Mouse (Mus musculus) granulocyte monocyte progenitor cell, adult 5-6 weeks (primary cell): ENCODE data around the gene Pigyl. TPM values are rescaled to one million over a fixed set of nuclear protein-coding genes. Genes with fewer than 3 reads are reported as not detected.

Experiments
- ATAC-seq: replicated peaks from 2 replicates; pipeline ENCODE4 v1.8.0; 2016; ENCODE audit warnings: mild to moderate bottlenecking, moderate TSS enrichment, inconsistent platforms; ENCODE audit not compliant: poor library complexity, severe bottlenecking
- total RNA-seq, 2 experiments: library from RNA; stranded (forward) in 1 of 2; stranded (reverse) in 1 of 2; fragments of 200-712, 200-1000 nt in 1 of 2; fragments of >200 nt in 1 of 2; fragmentation: Nextera tagmentation in 1 of 2; gene quantifications; 2 replicates each; pipeline ENCODE4 v1.2.3; 2014 to 2017

The Pigyl gene
- 17.3 and 28.7 TPM in 2 replicates for total RNA-seq (2014; fragmentation: Nextera tagmentation)
- total RNA-seq (2017): 26.6 and 29.3 TPM in 2 replicates

DNA sequence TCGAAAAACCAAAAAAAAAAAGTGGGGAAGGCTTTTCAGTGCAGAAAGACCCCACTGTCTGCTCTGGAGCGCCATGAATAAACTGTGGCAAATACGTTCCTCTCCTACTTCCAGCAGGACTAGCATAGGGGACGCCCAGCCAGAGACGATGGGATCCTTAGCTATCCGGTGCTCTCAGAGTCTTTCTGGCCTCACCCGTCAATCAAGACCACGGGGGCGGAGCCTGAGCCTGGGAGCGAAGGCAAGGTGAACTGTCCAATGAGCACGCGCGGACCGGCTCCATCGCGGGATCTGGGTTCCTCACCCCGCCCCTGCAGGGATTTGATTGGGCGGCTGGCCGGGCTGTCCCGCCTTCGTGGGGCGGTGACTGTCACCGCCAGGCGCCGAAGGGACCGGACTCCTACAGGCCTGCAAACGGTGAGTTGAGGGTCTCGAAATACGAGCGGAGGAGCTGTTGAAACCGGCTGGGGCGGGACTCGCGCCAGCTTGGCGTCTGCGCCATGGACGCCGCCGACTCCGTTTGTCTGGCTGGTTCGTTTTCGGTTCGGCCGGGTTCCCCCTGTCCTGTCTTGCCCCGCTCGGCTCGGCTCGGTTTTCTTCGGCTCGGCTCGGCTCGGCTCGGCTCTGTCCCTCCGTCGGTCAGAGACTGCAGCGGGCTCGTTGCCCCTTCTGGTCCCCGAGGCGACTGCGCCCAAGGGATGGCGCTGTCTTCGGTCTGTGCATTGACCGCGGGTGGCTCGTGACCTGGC, at the start of gene Pigyl:
Gene Pigyl (plus strand): TSS at position 350 of the 749 bp plus-strand sequence.
- ATAC-seq: peak; percentile 97

DNA sequence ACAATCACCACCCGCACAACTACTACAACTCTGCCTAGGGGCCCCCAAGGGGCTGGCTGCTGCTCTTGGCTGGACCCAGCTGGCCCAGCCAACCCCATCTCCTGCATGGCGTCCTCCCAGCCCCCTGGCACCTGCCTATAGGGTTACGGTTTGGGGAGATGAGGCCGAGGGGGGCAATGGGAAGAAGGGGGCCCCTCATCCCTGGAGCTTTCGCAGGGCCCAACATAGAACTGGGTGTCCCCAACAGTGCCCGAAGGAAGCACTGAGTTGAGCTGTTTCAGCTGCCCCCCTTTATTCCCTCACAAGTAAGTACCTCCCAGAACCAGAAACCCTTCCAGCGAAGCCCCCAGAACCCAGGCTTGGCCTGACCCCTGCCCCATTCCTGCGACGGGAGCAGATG, 48.5 kb upstream of the Pigyl start:
- ATAC-seq: no peak

DNA sequence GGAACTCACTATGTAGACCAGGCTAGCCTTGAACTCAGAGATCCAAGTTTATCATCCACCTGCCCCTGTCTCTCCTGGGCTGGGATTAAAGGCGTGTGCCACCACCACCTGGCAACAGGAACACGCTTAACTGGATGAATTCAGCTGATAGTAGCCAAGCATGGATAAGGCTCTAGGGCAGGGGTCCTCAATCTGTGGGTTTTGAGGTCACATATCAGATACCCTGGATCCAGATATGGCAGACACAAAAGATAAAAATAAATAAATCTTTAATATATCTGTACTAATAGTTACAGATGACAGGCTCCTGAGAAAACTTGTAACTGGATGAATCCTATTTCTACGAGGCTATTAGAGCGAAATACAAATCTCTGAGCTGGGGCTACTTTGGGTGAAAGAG, 41.0 kb upstream of the Pigyl start:
- no peak for ATAC-seq

DNA sequence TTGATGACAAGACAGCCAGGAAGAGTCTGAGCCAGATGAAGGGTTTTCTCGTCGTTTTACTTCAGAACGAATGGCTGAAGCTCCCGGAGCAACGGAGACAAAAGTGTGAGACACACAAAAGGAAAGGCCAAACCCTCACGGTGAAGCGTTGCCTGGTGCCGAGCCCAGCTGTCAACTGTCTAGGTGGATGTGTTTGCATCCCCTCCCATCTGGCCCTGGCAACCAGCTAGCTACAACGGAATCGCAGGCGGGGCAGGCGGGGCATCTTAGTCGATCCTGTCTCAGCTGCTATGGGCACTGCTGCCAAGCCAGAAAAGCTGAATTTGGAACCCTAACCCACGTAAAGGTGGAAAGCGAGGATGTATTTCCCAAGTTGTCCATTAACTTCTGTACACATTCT, 40.6 kb upstream of the Pigyl start:
- no peak for ATAC-seq

- peak; percentile 86 for ATAC-seq
Observed at GRCm38 (mm10) chr9:22116740-22117426, 39.8 kb upstream of the Pigyl start, which contains the start of gene Elof1. Gene Elof1 (minus strand): TSS chr9:22117172.

GRCm38 (mm10) chr9:22117754-22118456, 38.7 kb upstream of the Pigyl start:
- ATAC-seq: peak; percentile 35

- peak; percentile 36 for ATAC-seq
Observed at GRCm38 (mm10) chr9:22119543-22119942, 37.1 kb upstream of the Pigyl start.

GRCm38 (mm10) chr9:22121545-22121944, 35.1 kb upstream of the Pigyl start:
- no peak for ATAC-seq

DNA sequence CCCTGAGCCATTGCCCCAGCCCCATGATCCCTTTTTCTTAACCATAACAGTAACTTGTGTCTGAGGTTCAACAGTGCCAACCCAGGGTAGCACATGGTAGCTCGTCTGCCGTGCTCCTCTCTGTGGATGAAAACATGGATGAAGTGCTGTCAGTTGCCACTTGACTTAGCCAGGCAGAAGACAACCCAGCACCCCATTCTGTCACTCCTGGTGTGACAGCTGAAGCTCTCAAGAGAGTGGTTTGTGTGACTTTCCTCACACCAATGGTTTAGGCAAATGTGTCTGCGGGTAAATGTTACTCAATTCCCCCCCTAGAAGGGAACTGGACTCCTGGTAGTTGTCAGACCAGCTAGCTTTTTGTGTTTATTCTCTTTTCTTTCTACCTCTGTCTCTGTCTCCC, 34.6 kb upstream of the Pigyl start:
- ATAC-seq: peak; percentile 62

GRCm38 (mm10) chr9:22123069-22123609, 33.5 kb upstream of the Pigyl start:
- no peak; the same call in 1 of the 2 replicates for ATAC-seq

DNA sequence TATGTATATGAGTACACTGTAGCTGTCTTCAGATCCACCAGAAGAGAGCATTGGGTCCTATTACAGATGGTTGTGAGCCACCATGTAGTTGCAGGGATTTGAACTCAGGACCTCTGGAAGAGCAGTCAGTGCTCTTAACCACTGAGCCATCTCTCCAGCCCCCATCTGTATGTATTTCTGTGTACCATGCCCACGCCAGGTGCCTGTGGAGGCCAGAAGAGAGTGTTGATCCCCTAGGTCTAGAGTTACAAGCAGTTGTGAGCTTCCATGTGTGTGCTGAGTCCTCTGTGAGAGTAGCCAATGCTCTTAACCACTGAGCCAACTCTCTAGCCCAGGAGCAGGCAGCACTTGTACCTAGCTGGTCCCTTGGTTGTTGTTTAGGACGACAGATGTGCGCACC, 32.5 kb upstream of the Pigyl start:
- ATAC-seq: no peak

DNA sequence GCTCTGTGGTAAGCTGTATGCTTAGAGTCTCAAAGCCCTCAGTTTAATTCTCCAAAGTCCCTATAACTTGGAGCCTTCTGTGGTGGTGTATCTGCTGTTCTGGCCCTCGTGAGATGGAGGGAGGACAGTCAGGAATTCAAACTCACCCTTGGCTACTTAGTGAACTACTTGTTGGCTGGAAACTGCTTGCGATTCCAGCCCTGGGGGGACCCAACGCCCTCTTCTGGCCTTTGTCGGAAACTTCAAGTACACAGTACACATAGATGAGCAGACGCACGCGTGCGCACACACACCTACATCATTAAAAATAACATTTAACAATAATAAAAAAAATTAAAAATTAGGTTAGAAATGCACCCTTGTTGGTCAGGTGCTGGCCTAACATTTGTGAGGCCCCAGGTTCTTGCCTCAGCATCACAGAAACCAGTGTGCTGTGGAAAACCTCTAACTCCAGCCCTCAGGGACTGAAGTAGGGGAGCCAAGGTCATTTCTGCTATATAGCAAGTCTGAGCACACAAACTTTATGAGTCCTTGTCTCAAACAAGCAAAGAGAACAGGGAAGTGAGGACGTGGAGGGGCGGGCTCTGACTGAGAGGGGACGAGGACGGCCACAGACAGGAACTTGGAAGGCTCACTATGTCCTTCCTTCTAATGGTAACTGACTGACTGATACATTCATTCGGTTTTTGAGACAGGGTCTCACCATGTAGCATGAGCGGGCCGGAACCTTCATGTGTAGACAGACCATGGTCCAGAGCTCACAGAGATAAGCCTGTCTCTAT, 31.2 kb upstream of the Pigyl start:
- ATAC-seq: peak; percentile 65

- peak; percentile 81 for ATAC-seq
Observed at GRCm38 (mm10) chr9:22131226-22131981, 25.2 kb upstream of the Pigyl start.

- ATAC-seq: no peak
Observed at GRCm38 (mm10) chr9:22132220-22132619, 24.4 kb upstream of the Pigyl start.

DNA sequence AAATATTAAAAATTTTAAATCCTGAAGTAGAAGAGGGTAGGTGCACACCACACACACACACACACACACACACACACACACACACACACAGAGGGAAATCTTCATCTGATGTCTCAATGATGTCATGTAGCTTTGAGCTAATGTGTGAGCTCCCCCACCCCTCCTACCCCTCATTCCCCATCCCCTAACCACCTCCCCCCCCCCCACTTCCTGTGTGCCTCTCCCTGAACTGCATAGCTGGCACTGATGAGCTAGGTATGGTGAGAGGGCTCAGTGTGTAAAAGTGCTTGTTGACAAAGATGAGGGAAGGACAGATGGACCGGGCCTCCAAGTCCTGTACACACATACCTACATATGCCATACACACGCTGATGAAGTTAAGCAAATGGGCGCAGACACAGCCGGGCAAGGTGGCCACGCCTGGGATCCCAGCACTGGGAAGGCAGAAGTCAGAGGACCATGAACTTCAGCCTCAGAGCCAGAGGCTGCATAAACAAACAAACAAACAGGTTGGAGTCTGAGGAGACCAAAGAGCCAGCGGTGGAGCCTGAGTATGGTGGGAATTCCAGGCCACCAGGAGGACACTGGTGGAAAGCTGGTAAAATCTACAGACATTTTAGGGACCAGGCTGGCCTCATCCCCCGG, 22.3 kb upstream of the Pigyl start:
- ATAC-seq: no peak

DNA sequence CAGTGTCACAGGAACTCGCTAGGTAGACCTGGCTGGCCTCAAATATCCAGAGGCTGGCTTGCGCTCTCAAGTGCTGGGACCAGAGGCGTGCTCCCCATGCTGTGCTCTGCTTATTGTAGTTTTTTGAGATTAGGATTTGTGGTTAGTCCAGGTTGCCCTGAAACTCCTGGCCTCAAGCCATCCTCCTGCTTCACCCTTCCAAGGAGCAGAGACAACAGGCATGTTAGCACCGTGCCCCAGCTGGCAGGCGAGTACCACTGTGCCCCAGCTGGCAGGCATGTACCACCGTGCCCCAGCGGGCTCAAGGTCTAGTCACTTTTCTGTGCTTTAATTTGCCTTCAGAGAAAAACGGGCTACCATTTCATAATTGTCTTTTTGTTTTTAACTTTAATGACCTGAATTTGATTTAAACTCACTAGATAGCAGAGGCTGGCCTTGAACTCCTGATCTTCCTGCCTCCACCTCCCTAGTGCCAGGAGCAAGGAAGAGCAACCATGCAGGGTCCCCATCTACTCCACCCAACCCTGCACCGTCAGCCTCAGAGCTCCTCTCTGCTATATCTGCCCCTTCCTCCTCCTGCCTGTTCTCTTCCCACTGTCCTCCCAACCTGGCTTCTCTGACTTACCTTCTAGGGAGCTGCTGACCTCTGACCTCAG, 21.5 kb upstream of the Pigyl start:
- ATAC-seq: no peak

DNA sequence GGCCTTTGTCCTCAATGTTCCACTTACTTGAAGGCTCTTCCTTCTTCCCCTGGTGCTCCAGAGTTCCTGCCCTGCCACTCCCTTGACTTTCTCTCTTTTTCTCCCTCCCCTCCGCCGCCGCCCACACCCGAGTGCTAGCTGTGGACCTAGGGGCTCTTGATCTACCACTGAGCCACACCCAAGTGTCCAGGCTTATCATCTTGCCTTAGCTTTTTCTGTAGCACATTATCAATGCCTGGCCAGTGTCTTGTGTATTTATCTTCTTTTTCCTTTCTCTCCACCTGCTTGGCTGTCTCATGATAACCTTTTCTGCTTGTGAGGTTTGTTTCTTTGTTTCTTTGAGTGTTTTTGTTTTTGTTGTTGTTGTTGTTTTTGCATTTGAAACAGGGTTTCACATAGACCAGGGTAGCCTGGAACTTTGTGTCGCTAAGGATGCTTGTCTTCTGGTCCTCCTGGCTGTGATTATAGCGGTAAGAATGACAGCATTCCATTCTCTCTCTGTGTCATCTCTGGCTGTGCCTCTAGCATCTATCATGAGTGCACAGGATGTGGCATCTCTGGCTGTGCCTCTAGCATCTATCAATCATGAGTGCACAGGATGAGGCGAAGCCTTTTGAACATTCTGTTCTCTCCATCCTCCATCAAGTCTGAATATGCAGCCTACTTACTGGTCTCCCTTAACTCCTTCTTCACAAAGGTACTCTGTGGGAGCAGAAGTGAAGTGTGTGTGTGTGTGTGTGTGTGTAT, 20.8 kb upstream of the Pigyl start, which contains the start of gene Acp5:
Gene Acp5 (minus strand): TSS at position 68 of the 747 bp plus-strand sequence.
- no peak for ATAC-seq
